Mouse (Mus musculus) layer of hippocampus, postnatal 25 days (tissue): ENCODE data around the gene Iqcf3. TPM values are rescaled to one million over a fixed set of nuclear protein-coding genes. Genes with fewer than 3 reads are reported as not detected.

Experiments
- DNase-seq, 2 experiments: peaks; one replicate each; pipeline ENCODE4 v3.0.0; 2022; ENCODE audit warnings: mixed read lengths in 2 of 2, low spot score in 1 of 2; ENCODE audit errors: extremely low spot score in 1 of 2
- total RNA-seq, 2 experiments: library from RNA; stranded (reverse); gene quantifications; 2 replicates each; pipeline ENCODE4 v1.2.3; 2021

Gene Iqcf3
- total RNA-seq, 2 experiments from 2014 or later: not detected

DNA sequence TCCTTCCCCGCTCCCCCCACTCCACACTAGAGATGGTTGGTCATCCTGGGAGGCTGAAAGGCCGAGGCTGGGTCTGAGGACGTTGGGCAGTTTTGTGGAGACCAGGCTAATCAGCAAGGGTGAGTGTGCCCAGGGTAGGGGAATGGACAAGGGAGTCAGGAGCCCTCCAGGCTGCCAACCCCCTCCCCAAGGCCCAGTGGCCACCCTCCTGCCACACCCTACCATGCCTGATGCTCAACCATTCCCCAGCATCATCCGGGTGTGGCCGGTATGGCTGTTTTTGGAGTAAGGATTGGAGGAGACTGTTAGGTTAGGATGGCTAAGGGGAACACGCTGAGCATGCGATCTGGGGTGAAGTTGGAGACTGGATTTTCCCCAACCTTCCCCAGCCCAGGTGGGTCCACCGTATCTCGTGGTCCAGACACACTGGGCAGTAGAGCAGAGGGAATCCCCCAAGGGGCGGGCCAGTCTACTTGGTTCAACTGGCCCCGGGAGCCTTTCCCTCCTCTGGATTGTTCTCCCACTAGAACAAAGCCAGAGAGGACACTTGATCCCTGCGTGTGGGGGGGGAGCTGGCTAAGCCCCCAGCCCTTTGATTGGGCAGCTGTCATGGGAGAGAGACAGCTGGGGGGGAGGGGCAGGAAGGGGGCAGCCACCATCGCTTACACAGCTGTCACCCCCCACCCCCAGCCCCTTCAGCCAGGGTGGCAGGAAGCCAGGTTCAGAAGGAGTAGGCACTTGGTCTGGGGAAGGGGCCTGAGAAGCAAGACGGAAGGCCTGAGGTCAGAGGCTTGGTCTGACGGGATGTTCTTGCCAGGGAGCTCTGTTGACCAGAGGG lies 104.9 kb downstream of the Iqcf3 start:
- no peak for DNase-seq

DNA sequence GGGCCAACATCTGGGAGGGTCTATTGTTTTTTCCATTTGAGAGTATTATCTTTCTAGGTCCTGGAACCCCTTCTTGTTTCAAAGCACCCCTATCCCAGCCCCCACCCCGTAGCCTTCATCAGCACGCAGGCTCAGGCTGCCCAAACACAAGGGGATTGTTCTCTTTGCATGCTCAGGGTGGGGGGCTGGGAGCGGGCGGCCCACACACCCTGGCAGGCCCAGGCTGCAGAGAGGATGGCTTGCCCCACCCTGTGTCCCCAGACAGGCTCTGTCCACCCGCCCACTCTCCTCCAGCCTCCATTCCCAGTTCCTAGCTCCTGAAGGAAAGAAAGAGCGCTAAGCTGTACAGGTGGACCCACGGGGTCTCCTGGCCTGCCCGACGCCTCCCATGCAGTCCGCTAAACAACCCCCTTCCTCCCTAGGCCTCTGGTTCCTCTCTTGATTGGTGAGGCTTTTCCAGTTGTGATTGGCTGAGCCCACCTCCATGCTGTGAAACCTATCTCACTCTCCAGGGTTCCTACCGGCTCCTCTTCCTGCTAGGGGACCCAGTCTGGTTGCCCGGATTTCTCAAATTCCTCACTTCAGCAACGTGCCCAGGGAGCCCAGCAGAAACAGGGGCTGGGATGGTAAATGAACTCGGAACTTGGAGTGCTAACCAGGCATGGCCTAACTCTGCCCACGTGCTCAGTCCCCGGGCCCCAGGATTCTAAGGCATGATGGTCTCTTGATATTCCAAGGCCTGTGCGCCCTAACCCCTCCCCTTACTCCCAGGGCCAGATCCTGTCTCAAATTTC lies 106.3 kb downstream of the Iqcf3 start:
- peak in 1 of 2 experiments; percentile 49 for DNase-seq

DNA sequence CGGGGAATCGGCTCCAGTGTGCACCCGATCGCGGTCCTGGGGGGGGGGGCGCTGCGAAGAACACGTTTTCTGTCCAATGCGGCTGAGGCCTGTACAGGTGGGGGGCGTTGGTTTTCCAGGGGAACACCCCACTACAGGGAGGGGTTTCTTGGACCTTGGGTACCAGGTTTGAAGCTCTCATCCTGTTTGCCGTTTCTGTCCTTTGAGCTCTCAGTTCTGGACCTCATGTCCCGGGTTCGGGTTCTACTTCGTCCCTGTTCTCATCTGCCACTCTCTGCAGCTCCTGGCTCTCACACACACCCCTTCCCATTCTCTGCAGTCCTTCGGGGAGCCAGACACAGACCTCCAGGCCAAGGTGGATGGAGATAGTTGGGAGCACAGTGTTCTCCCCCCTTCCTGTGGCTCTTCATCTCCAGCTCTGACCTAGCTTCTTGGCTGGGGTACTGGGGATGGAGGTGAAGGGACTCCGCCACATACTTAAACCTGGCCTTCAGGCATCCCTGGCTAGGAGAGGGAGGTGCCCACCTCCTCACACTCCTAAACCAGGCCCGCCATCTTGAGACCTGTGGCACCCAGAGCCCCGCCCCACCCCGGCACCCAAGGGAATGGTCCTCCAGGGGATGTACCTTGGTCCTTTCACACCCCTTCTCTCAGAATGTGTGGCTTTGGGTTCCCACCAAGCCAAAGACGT lies 107.2 kb downstream of the Iqcf3 start:
- no peak for DNase-seq

DNA sequence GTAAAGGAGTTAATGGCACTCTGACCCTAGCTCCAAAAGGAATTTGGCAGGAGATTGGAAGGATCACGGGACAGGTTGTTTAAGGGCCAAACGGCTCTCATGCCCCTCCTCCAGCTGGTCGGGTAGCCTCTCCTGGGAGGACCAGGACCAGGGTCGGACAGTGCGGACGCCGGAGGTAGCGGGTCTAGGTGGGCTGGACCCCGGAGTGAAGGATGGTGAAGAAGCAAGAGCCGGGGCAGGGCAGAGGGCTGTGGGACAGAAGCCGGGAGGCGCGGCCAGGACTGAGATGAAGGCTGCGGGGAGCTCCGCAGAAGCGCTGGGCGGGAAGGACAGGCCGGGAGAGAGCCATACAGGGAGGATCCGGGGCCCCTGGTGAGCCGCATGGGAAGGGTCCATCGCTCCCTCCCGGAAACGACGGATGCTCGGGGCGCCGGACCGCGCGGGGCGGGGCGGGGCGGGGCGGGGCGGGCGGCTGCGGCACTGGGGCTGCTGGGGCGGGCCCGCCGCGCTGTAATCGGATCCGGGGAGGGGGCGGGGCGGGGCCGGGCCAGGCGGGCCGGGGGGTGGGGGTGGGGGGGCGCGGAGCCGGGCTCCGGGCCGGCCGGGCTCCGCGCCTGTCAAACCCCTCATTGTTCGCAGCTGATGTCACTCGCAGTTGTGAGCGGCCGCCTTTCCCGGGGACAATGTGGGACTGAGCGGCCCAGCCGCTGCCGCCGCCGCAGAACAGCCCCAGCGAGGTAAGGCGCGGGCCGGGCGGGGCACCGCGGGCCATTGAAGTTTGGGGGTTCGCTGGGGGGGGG lies 108.0 kb downstream of the Iqcf3 start, which contains the start of gene Pcbp4:
Pcbp4 (plus strand) TSS at position 21 of the 800 bp plus-strand sequence.
- DNase-seq: peak in 1 of 2 experiments; percentile 59

Other genes starting within 250 kb of the Iqcf3 start
- 10 to 100 TPM; 82.4 to 91.1 TPM for gene Dusp7, start 193.0 kb downstream of the Iqcf3 start, total RNA-seq
- 100 to 1,000 TPM; 262 to 288 TPM for gene Rpl29, start 132.2 kb downstream of the Iqcf3 start, total RNA-seq
- gene Acy1, start 123.3 kb downstream of the Iqcf3 start, total RNA-seq: 10 to 100 TPM; 12.6 to 13.1 TPM
- 10 to 100 TPM in 1 of 2 experiments, 1 to 10 TPM in 1; 9.9 to 12.6 TPM for gene Abhd14b, start 114.2 kb downstream of the Iqcf3 start, total RNA-seq
- 10 to 100 TPM; 38.2 to 41.5 TPM for gene Abhd14a, start 114.0 kb downstream of the Iqcf3 start, total RNA-seq
- 100 to 1,000 TPM; 178 to 202 TPM for gene Pcbp4, start 108.3 kb downstream of the Iqcf3 start, total RNA-seq
- 10 to 100 TPM; 14.0 to 14.7 TPM for gene Gpr62, start 95.7 kb downstream of the Iqcf3 start, total RNA-seq
- gene Rrp9, start 85.7 kb downstream of the Iqcf3 start, total RNA-seq: 10 to 100 TPM; 30.9 to 34.9 TPM
- 1 to 10 TPM; 3.2 to 4.7 TPM for gene Parp3, start 84.7 kb downstream of the Iqcf3 start, total RNA-seq
- gene Iqcf1, start 61.7 kb downstream of the Iqcf3 start, total RNA-seq: not detected
- gene Iqcf5, start 47.1 kb downstream of the Iqcf3 start, total RNA-seq: not detected
- gene Iqcf4, start 9.4 kb upstream of the Iqcf3 start, total RNA-seq: not detected
- gene Iqcf6, start 65.0 kb upstream of the Iqcf3 start, total RNA-seq: not detected
- 10 to 100 TPM; 63.9 to 84.0 TPM for gene Grm2, start 94.5 kb upstream of the Iqcf3 start, total RNA-seq
- 100 to 1,000 TPM; 102 to 104 TPM for gene Tex264, start 124.3 kb upstream of the Iqcf3 start, total RNA-seq
- 10 to 100 TPM; 14.2 to 17.6 TPM for gene Rad54l2, start 227.6 kb upstream of the Iqcf3 start, total RNA-seq